Mouse (Mus musculus) ovary, postnatal 10 days (tissue): ENCODE data around the gene Anks1b.

Source experiments
- DNase-seq: peaks from one replicate; pipeline ENCODE4 v3.0.0; 2022; ENCODE audit warnings: low spot score

Anks1b gene

GRCm38 (mm10) chr10:90728401-90729358, 855.4 kb downstream of the Anks1b start:
- DNase-seq = no peak

GRCm38 (mm10) chr10:90729527-90729926, 856.2 kb downstream of the Anks1b start:
- no peak for DNase-seq

GRCm38 (mm10) chr10:90732823-90733222, 859.5 kb downstream of the Anks1b start:
- DNase-seq = no peak

- no peak for DNase-seq
Measured at GRCm38 (mm10) chr10:90733632-90734031, 860.3 kb downstream of the Anks1b start.

GRCm38 (mm10) chr10:90738475-90738874, 865.2 kb downstream of the Anks1b start:
- DNase-seq = no peak

- DNase-seq = no peak
Measured at GRCm38 (mm10) chr10:90740956-90741355, 867.6 kb downstream of the Anks1b start.

- DNase-seq = no peak
Measured at GRCm38 (mm10) chr10:90751889-90752288, 878.6 kb downstream of the Anks1b start.

GRCm38 (mm10) chr10:90753106-90753505, 879.8 kb downstream of the Anks1b start:
- no peak for DNase-seq

GRCm38 (mm10) chr10:90757773-90758172, 884.5 kb downstream of the Anks1b start:
- DNase-seq = no peak

- no peak for DNase-seq
Measured at GRCm38 (mm10) chr10:90759929-90760328, 886.6 kb downstream of the Anks1b start.

GRCm38 (mm10) chr10:90766261-90766660, 893.0 kb downstream of the Anks1b start:
- DNase-seq = no peak

GRCm38 (mm10) chr10:90770403-90770955, 897.2 kb downstream of the Anks1b start:
- DNase-seq = no peak

- no peak for DNase-seq
Measured at GRCm38 (mm10) chr10:90771046-90771445, 897.7 kb downstream of the Anks1b start.

- no peak for DNase-seq
Measured at GRCm38 (mm10) chr10:90771471-90772226, 898.3 kb downstream of the Anks1b start.

- no peak for DNase-seq
Measured at GRCm38 (mm10) chr10:90779561-90780400, 906.5 kb downstream of the Anks1b start.

GRCm38 (mm10) chr10:90784981-90785650, 911.8 kb downstream of the Anks1b start:
- DNase-seq = no peak

GRCm38 (mm10) chr10:90785680-90786079, 912.4 kb downstream of the Anks1b start:
- DNase-seq = no peak

GRCm38 (mm10) chr10:90803112-90803511, 929.8 kb downstream of the Anks1b start:
- DNase-seq = no peak

- no peak for DNase-seq
Measured at GRCm38 (mm10) chr10:90804602-90805095, 931.3 kb downstream of the Anks1b start.

- DNase-seq = no peak
Measured at GRCm38 (mm10) chr10:90808616-90809310, 935.5 kb downstream of the Anks1b start.
